ENCODE assay signal across 7 mouse cellular contexts in the genomic region with DNA sequence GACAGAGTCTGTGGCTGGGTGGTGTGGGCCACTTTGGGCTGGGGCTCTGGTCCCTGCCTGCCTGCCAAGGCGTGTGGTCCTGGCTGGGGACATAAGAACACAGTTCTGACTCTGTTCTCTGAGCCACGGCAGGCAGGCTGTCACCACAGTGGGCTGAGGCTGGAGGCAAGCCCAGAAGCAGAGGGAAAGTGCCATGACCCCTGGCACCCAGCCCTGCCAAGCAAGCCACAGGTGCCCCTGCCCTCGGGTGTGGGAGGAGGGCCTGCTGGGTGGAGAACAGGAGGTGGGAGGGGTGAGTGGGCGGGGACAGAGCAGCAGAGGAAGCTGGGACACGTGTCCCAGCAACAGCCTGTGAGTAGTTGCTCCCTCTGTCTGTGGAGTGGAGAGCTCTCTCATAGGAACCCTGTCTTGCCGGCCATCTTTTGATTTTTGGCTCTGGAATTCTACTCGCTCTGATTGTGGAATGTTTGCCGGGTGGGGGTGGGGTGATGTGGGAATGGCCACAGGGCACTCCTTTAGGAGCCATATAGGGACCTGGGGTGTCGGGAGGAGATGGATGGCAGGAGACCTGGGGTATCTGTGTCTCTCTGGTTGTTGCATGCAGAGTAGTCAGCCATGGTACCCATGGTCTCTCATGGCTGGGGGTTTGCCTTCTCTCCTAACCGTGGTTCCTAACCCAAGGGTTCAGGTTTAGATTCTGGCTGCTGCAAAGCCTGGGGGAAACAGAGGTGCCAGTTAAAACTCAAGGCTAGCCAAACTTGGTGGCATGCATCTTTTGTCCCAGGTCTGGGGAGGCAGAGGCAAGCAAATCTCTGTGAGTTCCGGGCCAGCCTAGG.
DNase-seq lines count a peak whose midpoint lies in the region; ATAC-seq and TF ChIP-seq lines count a peak whose summit lies in the region.

No protein-coding gene starts in this region.

- peaks cover 15% of the 10 kb centered on the region for H3K27me3 ChIP-seq in embryonic facial prominence, embryonic 10.5 days (replicated peaks; ENCODE audit: low read depth, poor library complexity, severe bottlenecking)
- H3K27me3 ChIP-seq in midbrain, embryonic 13.5 days, result no peaks in the 10 kb centered on the region; the same call in 1 of the 2 replicates
- no peaks in the 10 kb centered on the region for H3K27me3 ChIP-seq in small intestine, adult 2 months (ENCODE audit: control insufficient read depth, insufficient read depth, low read length)

- H3K4me3 ChIP-seq in embryonic facial prominence, embryonic 10.5 days, result no peak overlapping the region
- H3K4me3 ChIP-seq in midbrain, embryonic 13.5 days (replicated peaks), result no peak overlapping the region
- H3K4me3 ChIP-seq in small intestine, adult 2 months (ENCODE audit: low read depth, low read length), result peak overlapping the region; percentile 4; the same call in 1 of the 2 replicates

- peak; percentile 94 for DNase-seq in adrenal gland, adult 8-10 months
- peak; percentile 73 for DNase-seq in embryonic facial prominence, embryonic 10.5 days (ENCODE audit: low spot score)
- DNase-seq in kidney, adult 11 months, result peak; percentile 95
- DNase-seq in left cerebral cortex, postnatal 4 days, result peak; percentile 99

- TF ChIP-seq POLR2A in small intestine, adult 2 months (IDR thresholded peaks at IDR 0.05; ENCODE audit: low read depth, low read length), result no peak

- 0 out of 2 replicates have a peak, but pooled peaks have one; percentile 26 for TF ChIP-seq CTCF in small intestine, adult 2 months (IDR thresholded peaks at IDR 0.05; ENCODE audit: extremely low read depth, insufficient read length, insufficient replicate concordance, low read depth, low read length)

- no peaks in the 10 kb centered on the region for H3K36me3 ChIP-seq in embryonic facial prominence, embryonic 10.5 days (replicated peaks)
- no peaks in the 10 kb centered on the region for H3K36me3 ChIP-seq in midbrain, embryonic 13.5 days
- no peaks in the 10 kb centered on the region for H3K36me3 ChIP-seq in small intestine, adult 2 months (ENCODE audit: control insufficient read depth, insufficient read depth, low read length)

- WGBS in embryonic facial prominence, embryonic 10.5 days, result 29% methylated on average over 11 of the region's 11 CpGs
- WGBS in midbrain, embryonic 13.5 days, result 29% methylated on average over 11 of the region's 11 CpGs
- 14% methylated on average over 11 of the region's 11 CpGs for WGBS in small intestine, adult 2 months

- H3K4me1 ChIP-seq in embryonic facial prominence, embryonic 10.5 days, result peaks cover 96% of the 10 kb centered on the region
- H3K4me1 ChIP-seq in midbrain, embryonic 13.5 days (replicated peaks), result peaks cover 48% of the 10 kb centered on the region
- H3K4me1 ChIP-seq in small intestine, adult 2 months (ENCODE audit: control insufficient read depth, insufficient read depth, insufficient read length, low read length), result peaks cover 78% of the 10 kb centered on the region

- H3K9ac ChIP-seq in midbrain, embryonic 13.5 days (replicated peaks), result no peak overlapping the region

- H3K4me2 ChIP-seq in midbrain, embryonic 13.5 days (replicated peaks), result no peak overlapping the region

- no peaks in the 10 kb centered on the region for H3K9me3 ChIP-seq in embryonic facial prominence, embryonic 10.5 days
- H3K9me3 ChIP-seq in midbrain, embryonic 13.5 days, result no peaks in the 10 kb centered on the region

- H3K27ac ChIP-seq in embryonic facial prominence, embryonic 10.5 days (replicated peaks), result peak overlapping the region; percentile 76
- peak overlapping the region; percentile 27; the same call in 1 of the 2 replicates for H3K27ac ChIP-seq in midbrain, embryonic 13.5 days
- peak overlapping the region; percentile 79 for H3K27ac ChIP-seq in small intestine, adult 2 months (ENCODE audit: insufficient read depth, low read depth, low read length)

- intact Hi-C loops in left cerebral cortex, postnatal 4 days (cut with DNase I), result no loop called here

- peak; percentile 76 for ATAC-seq in granulocyte monocyte progenitor cell, adult 5-6 weeks (replicated peaks; ENCODE audit: poor library complexity, severe bottlenecking)
- ATAC-seq in midbrain, embryonic 13.5 days, result peak; percentile 51

Comparison
In these comparisons a context has a peak if more than half of its experiments do, and no peak if none do; other contexts are left out.
1. H3K27ac ChIP-seq: peak in every context shown above with its lines; median percentile 79 in small intestine, adult 2 months; 76 in embryonic facial prominence, embryonic 10.5 days; 27 in midbrain, embryonic 13.5 days.